Mouse (Mus musculus) spleen, adult 2 months (tissue): Measurements from ENCODE around the gene Zfp292.

Experiments
- CTCF ChIP-seq: fragments of 200-500 bp; IDR thresholded peaks from 2 replicates; pipeline ENCODE4 v1.5.1; 2011; ENCODE audit warnings: mild to moderate bottlenecking, inconsistent platforms; ENCODE audit not compliant: insufficient read depth, insufficient read length, insufficient replicate concordance; ENCODE audit errors: extremely low read depth
- POLR2A ChIP-seq: fragments of 200-500 bp; IDR thresholded peaks from 2 replicates; pipeline ENCODE4 v1.6.1; 2011; ENCODE audit warnings: low read depth, low read length, inconsistent platforms

- TF ChIP-seq CTCF = no peak
- no peak for TF ChIP-seq POLR2A
Observed at GRCm38 (mm10) chr4:34850156-34850555, 32.6 kb downstream of the Zfp292 start.
